Mouse (Mus musculus) lung, postnatal 0 days (tissue): ENCODE data around the gene Gm4567. TPM values are rescaled to one million over a fixed set of nuclear protein-coding genes. Genes with fewer than 3 reads are reported as not detected.
"Not testable (repeated sequence)": the region's sequence is repeated elsewhere in the genome, so short reads cannot be mapped to it uniquely, and the experiment has no call there.

Experiments used
- ATAC-seq: fragments of 200-750 bp; cut with Nextera tagmentation; 2 replicates; pipeline ENCODE4 v1.8.0; 2017; ENCODE audit warnings: moderate library complexity
- DNase-seq: peaks from one replicate; pipeline ENCODE4 v3.0.0-alpha.2; 2016; ENCODE audit warnings: low spot score
- H3K27ac ChIP-seq: fragments of 300-500 bp; sonication (generic); 2 replicates; pipeline ENCODE4 v1.5.1; 2014; ENCODE audit warnings: antibody characterized with exemption, mild to moderate bottlenecking, low read length, mixed read lengths
- H3K27me3 ChIP-seq: fragments of 300-500 bp; sonication (generic); replicated peaks from 2 replicates; pipeline ENCODE4 v1.6.1; 2014; ENCODE audit warnings: low read length, mixed read lengths; ENCODE audit not compliant: insufficient read depth
- H3K36me3 ChIP-seq: fragments of 300-500 bp; sonication (generic); 2 replicates; pipeline ENCODE4 v1.6.1; 2014; ENCODE audit warnings: low read length, mixed read lengths; ENCODE audit not compliant: insufficient read depth
- H3K4me1 ChIP-seq: fragments of 300-500 bp; sonication (generic); 2 replicates; pipeline ENCODE4 v1.6.1; 2014; ENCODE audit warnings: antibody characterized with exemption, low read depth, low read length, mixed read lengths; ENCODE audit not compliant: insufficient read depth
- H3K4me2 ChIP-seq: fragments of 300-500 bp; sonication (generic); replicated peaks from 2 replicates; pipeline ENCODE4 v1.6.1; 2014; ENCODE audit warnings: low read depth, mild to moderate bottlenecking, low read length, moderate library complexity, mixed read lengths
- H3K4me3 ChIP-seq: fragments of 300-500 bp; sonication (generic); 2 replicates; pipeline ENCODE4 v1.5.1; 2014; ENCODE audit warnings: low read depth, low read length
- H3K9ac ChIP-seq: fragments of 300-500 bp; sonication (generic); replicated peaks from 2 replicates; pipeline ENCODE4 v1.6.1; 2014; ENCODE audit warnings: low read depth, mild to moderate bottlenecking
- H3K9me3 ChIP-seq: fragments of 300-500 bp; sonication (generic); 2 replicates; pipeline ENCODE4 v1.6.1; 2016; ENCODE audit warnings: low read length, mixed read lengths
- WGBS: fragments of 180-500 bp; shearing (Covaris S2); extraction: QIAGEN DNeasy Blood & Tissue Kit; methylation state at CpG from one replicate; pipeline ENCODE4 v1.1.7; 2014; 5-methylcytosine and 5-hydroxymethylcytosine counted together
- polyA plus RNA-seq: library from polyadenylated mRNA; unstranded; fragments of >200 nt; fragmentation: Nextera tagmentation; extraction: Ambion mirVana; gene quantifications from 2 replicates; pipeline ENCODE4 v1.2.1, GENCODE M21; 2015

Gm4567 gene
- not detected in 2 replicates for polyA plus RNA-seq

- not testable (repeated sequence) for H3K36me3 ChIP-seq, ATAC-seq, H3K27ac ChIP-seq, DNase-seq, H3K4me2 ChIP-seq, H3K9me3 ChIP-seq, H3K4me1 ChIP-seq, H3K4me3 ChIP-seq, H3K9ac ChIP-seq, H3K27me3 ChIP-seq
- no CpG with 5 or more reads among the region's 1 CpGs for WGBS
Observed at GRCm38 (mm10) chr7:22719610-22720009, at the start of gene Gm4567. TSS of gene Gm4567 (minus strand) at chr7:22719710.

- H3K9ac ChIP-seq, H3K4me1 ChIP-seq, H3K36me3 ChIP-seq, H3K4me2 ChIP-seq, H3K9me3 ChIP-seq, H3K27ac ChIP-seq, ATAC-seq, H3K4me3 ChIP-seq, H3K27me3 ChIP-seq, DNase-seq: not testable (repeated sequence)
- 15% methylated on average over 2 of the region's 3 CpGs for WGBS
Observed at GRCm38 (mm10) chr7:22761397-22761796, 41.9 kb upstream of the Gm4567 start, which contains the start of gene Vmn1r157. TSS of gene Vmn1r157 (plus strand) at chr7:22761697.

GRCm38 (mm10) chr7:22692217-22692616, 27.3 kb downstream of the Gm4567 start, which contains the start of gene Gm8693:
TSS of gene Gm8693 (minus strand) at chr7:22692317.
- H3K4me1 ChIP-seq, H3K9me3 ChIP-seq, ATAC-seq, H3K4me2 ChIP-seq, H3K36me3 ChIP-seq, H3K27ac ChIP-seq, DNase-seq, H3K27me3 ChIP-seq, H3K4me3 ChIP-seq, H3K9ac ChIP-seq: not testable (repeated sequence)
- WGBS = no CpG with 5 or more reads among the region's 2 CpGs

Other genes starting within 250 kb of the Gm4567 start
- gene Vmn1r151, start 220.0 kb downstream of the Gm4567 start, polyA plus RNA-seq = not detected in 2 replicates
- gene Vmn1r152, start 196.7 kb downstream of the Gm4567 start, polyA plus RNA-seq = not detected in 2 replicates
- not detected in 2 replicates for gene Gm8677, start 184.8 kb downstream of the Gm4567 start, polyA plus RNA-seq
- not detected in 2 replicates for gene Gm4201, start 154.4 kb downstream of the Gm4567 start, polyA plus RNA-seq
- not detected in 2 replicates for gene Gm4565, start 131.6 kb downstream of the Gm4567 start, polyA plus RNA-seq
- gene Vmn1r155, start 61.7 kb downstream of the Gm4567 start, polyA plus RNA-seq = not detected in 2 replicates
- not detected in 2 replicates for gene Gm8693, start 27.4 kb downstream of the Gm4567 start, polyA plus RNA-seq
- not detected in 2 replicates for gene Vmn1r157, start 42.0 kb upstream of the Gm4567 start, polyA plus RNA-seq
- not detected in 2 replicates for gene Vmn1r158, start 71.1 kb upstream of the Gm4567 start, polyA plus RNA-seq
- not detected in 2 replicates for gene Vmn1r159, start 123.9 kb upstream of the Gm4567 start, polyA plus RNA-seq
- not detected in 2 replicates for gene Vmn1r160, start 151.5 kb upstream of the Gm4567 start, polyA plus RNA-seq